Mouse (Mus musculus) heart, embryonic 14.5 days (tissue): Measurements from ENCODE around the gene Muc20. TPM values are rescaled to one million over a fixed set of nuclear protein-coding genes. Genes with fewer than 3 reads are reported as not detected.

ENCODE experiments used
- ATAC-seq: fragments of 200-750 bp; cut with Nextera tagmentation; 2 replicates; pipeline ENCODE4 v1.8.0; 2017; ENCODE audit warnings: low read depth, moderate TSS enrichment; ENCODE audit not compliant: insufficient number of reproducible peaks, insufficient read depth, low FRiP score
- H3K27ac ChIP-seq, 2 experiments: fragments of 200-500 bp in 1 of 2; fragments of 300-500 bp in 1 of 2; sonication (generic) in 1 of 2; replicated peaks in 1 of 2; 2 replicates each; pipeline ENCODE4 v1.5.1; 2012 to 2014; ENCODE audit warnings: low read depth in 2 of 2, low read length in 2 of 2, control low read depth in 1 of 2, mild to moderate bottlenecking in 1 of 2, mixed read lengths in 1 of 2; ENCODE audit not compliant: control insufficient read depth in 1 of 2, insufficient read depth in 1 of 2
- H3K27me3 ChIP-seq: fragments of 300-500 bp; sonication (generic); 2 replicates; pipeline ENCODE4 v1.6.1; 2014; ENCODE audit warnings: mild to moderate bottlenecking, low read length, control low read depth; ENCODE audit not compliant: control insufficient read depth, insufficient read depth
- H3K36me3 ChIP-seq: fragments of 300-500 bp; sonication (generic); 2 replicates; pipeline ENCODE4 v1.6.1; 2014; ENCODE audit warnings: mild to moderate bottlenecking, control low read depth, low read length, mixed read lengths; ENCODE audit not compliant: control insufficient read depth, insufficient read depth
- H3K4me1 ChIP-seq, 2 experiments: fragments of 200-500 bp in 1 of 2; fragments of 300-500 bp in 1 of 2; sonication (generic) in 1 of 2; 2 replicates each; pipeline ENCODE4 v1.6.1; 2012 to 2014; ENCODE audit warnings: low read length in 2 of 2, control low read depth in 1 of 2, mixed read lengths in 1 of 2; ENCODE audit not compliant: control insufficient read depth in 2 of 2, insufficient read depth in 2 of 2
- H3K4me2 ChIP-seq: fragments of 300-500 bp; sonication (generic); 2 replicates; pipeline ENCODE4 v1.6.1; 2014; ENCODE audit warnings: mild to moderate bottlenecking, low read length
- H3K4me3 ChIP-seq, 2 experiments: fragments of 200-500 bp in 1 of 2; fragments of 300-500 bp in 1 of 2; sonication (generic) in 1 of 2; 2 replicates each; pipeline ENCODE4 v1.5.1; 2012 to 2014; ENCODE audit warnings: low read length in 2 of 2, mild to moderate bottlenecking in 2 of 2, control low read depth in 1 of 2, low read depth in 1 of 2, moderate library complexity in 1 of 2; ENCODE audit not compliant: control insufficient read depth in 1 of 2, insufficient read depth in 1 of 2
- H3K9ac ChIP-seq: fragments of 300-500 bp; sonication (generic); 2 replicates; pipeline ENCODE4 v1.6.1; 2014; ENCODE audit warnings: mild to moderate bottlenecking, low read length
- H3K9me3 ChIP-seq: fragments of 300-500 bp; sonication (generic); 2 replicates; pipeline ENCODE4 v1.6.1; 2016; ENCODE audit warnings: low read length, control low read depth; ENCODE audit not compliant: control insufficient read depth
- WGBS: fragments of 180-500 bp; shearing (Covaris S2); extraction: QIAGEN DNeasy Blood & Tissue Kit; methylation state at CpG from one replicate; pipeline ENCODE4 v1.1.7; 2014; 5-methylcytosine and 5-hydroxymethylcytosine counted together
- polyA plus RNA-seq: library from polyadenylated mRNA; unstranded; fragments of >200 nt; fragmentation: Nextera tagmentation; extraction: Ambion mirVana; gene quantifications from 2 replicates; pipeline ENCODE4 v1.2.1, GENCODE M21; 2014

Muc20 gene
- polyA plus RNA-seq, 1 experiment from 2014 or later: 0.08 TPM

DNA sequence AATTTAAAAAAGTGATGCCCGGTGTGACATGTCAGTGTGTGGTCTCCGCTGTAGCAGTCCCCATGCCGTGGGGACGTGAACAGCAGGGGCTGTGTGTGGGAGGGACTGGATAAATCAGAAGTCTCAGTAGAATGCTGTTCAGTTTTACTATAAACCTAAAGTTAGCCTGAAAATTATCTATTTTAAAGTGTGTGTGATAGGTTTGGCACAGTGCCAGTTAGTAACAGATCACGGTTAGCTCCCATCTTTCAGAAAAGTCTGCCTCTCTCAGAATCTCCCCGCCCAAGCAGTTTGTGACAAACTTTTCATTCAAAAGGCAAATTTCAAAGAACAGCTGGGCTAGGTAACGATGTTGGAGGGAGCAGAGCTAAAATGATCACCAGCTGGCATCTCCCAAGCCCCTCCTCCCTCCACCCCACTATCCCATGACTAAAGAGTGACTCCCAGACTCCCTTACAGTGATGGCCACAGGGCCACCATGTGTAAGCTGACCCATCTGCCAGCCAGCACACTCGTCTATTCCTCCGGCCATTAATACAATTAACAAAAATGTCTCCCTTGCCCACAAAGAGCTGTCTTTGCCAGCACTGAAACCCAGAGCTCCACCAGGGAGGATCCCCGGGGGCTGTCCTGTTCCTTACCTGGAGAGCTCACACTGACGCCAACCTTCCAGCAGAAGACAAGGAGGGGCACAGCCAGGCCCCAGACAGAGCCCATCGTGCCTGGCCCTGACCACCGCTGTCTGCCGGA is 384 bp downstream of the Muc20 start:
- H3K4me2 ChIP-seq: no peak overlapping the region
- 76% methylated on average over 14 of the region's 14 CpGs for WGBS
- no peak overlapping the region for H3K9ac ChIP-seq
- ATAC-seq: no peak
- H3K27me3 ChIP-seq: no peaks in the 10 kb centered on the region
- no peak overlapping the region for H3K4me3 ChIP-seq
- no peaks in the 10 kb centered on the region for H3K36me3 ChIP-seq
- H3K4me1 ChIP-seq: peaks cover 15 to 16% of the 10 kb centered on the region in 2 experiments; a peak in 3 of 4 replicates
- H3K27ac ChIP-seq: no peak overlapping the region
- no peaks in the 10 kb centered on the region for H3K9me3 ChIP-seq

DNA sequence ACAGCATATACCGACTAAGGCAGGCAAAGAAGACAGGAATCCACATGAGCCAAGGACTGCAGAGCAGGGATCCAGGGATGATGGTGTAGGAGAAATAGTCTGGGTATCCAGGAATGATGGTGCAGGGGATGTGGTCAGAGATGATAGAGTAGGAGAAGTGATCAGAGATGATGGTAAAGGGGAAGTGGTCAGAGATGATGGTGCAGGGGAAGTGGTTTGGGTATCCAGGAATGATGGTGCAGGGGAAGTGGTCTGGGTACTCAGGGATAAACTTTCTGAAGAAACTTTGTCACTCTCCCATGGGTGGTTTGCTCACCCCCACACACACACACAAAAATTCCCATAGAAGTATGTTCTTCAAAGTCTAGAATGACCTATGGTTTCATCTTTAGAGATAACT is 2.1 kb downstream of the Muc20 start:
- H3K9ac ChIP-seq: no peak overlapping the region
- H3K27ac ChIP-seq: no peak overlapping the region
- H3K4me3 ChIP-seq: no peak overlapping the region
- ATAC-seq: no peak
- no peaks in the 10 kb centered on the region for H3K36me3 ChIP-seq
- WGBS: 84% methylated on average over 1 of the region's 1 CpGs
- H3K27me3 ChIP-seq: no peaks in the 10 kb centered on the region
- H3K4me2 ChIP-seq: no peak overlapping the region
- H3K9me3 ChIP-seq: no peaks in the 10 kb centered on the region
- H3K4me1 ChIP-seq: peaks cover 12 to 15% of the 10 kb centered on the region in 2 experiments; a peak in 2 of 4 replicates

DNA sequence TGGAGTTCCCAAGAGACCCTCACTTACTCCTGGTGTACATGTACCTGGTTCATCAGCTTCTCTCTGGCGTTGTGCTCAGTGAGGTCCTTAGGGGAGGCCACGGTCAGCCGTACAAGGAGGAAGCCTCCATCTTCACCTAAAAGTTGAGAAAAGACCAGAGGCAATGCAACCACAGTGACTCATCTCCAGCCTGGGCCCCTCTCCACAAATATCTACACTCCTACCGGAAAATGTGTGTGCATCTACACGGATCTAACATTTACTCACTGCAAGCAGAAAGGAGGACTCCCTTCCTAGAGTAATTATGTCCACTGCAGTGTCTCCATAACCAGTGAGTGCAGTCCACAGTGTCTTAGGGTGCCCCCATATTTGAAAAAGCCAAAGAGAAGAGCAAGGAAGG is 7.2 kb downstream of the Muc20 start:
- WGBS: 84% methylated on average over 5 of the region's 5 CpGs
- no peak overlapping the region for H3K27ac ChIP-seq
- H3K4me2 ChIP-seq: no peak overlapping the region
- H3K36me3 ChIP-seq: no peaks in the 10 kb centered on the region
- no peak for ATAC-seq
- peaks cover 6 to 9% of the 10 kb centered on the region in 2 experiments; a peak in 2 of 4 replicates for H3K4me1 ChIP-seq
- no peaks in the 10 kb centered on the region for H3K9me3 ChIP-seq
- H3K4me3 ChIP-seq: no peak overlapping the region
- H3K27me3 ChIP-seq: no peaks in the 10 kb centered on the region
- H3K9ac ChIP-seq: no peak overlapping the region

DNA sequence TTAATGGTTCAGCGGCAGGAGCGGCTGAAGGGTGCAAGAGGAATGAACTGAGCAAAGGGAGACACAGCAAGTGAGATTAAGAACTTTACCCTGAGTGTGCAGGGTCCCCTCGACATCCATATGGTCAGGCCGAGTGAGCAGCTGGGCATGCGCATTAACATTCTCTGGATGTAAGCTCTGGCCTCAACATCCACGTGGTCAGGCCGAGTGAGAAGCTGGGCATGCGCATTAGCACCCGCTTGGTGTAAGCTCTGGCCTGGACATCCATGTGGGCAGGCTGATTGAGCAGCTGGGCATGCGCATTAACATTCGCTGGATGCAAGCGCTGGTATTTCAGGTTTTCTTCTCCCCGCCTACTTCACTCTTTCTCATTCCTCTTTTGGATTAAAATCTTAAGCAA is 12.4 kb downstream of the Muc20 start:
- no peak for ATAC-seq
- 85% methylated on average over 13 of the region's 13 CpGs for WGBS
- H3K9ac ChIP-seq: no peak overlapping the region
- H3K9me3 ChIP-seq: no peaks in the 10 kb centered on the region
- H3K4me3 ChIP-seq: no peak overlapping the region
- H3K4me2 ChIP-seq: no peak overlapping the region
- H3K4me1 ChIP-seq: no peaks in the 10 kb centered on the region
- no peaks in the 10 kb centered on the region for H3K36me3 ChIP-seq
- no peaks in the 10 kb centered on the region for H3K27me3 ChIP-seq
- H3K27ac ChIP-seq: no peak overlapping the region

GRCm38 (mm10) chr16:32783324-32784062 is 13.7 kb downstream of the Muc20 start:
- Histone ChIP-seq H3K9me3 (no peaks in the 10 kb centered on the region), H3K27ac (no peak overlapping the region), H3K36me3 (no peaks in the 10 kb centered on the region), H3K4me2 (no peak overlapping the region), H3K27me3 (no peaks in the 10 kb centered on the region), H3K4me3 (no peak overlapping the region), H3K9ac (no peak overlapping the region), H3K4me1 (peaks cover 4 to 6% of the 10 kb centered on the region in 2 experiments)
- no peak for ATAC-seq
- 63% methylated on average over 5 of the region's 5 CpGs for WGBS

DNA sequence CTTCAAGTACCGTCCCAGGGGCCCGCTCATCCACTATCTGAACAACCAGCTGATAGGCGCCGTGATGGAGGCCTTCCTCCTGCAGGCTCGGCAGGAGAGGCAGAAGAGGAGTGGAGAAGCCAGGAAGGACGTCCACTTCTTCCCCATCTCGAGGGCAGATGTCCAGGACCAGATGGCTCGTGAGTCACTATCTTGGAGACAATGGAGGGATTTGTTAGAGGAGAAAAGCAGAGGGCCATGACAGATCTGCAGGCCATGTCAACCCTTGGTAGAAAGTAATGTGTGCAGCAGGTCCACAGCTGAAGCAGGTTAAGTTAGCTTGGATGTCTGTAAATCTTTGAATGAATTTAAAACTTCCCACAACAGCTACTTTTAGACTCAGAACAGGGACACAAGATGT is 18.3 kb downstream of the Muc20 start:
- no peak overlapping the region for H3K4me2 ChIP-seq
- peaks cover 4 to 8% of the 10 kb centered on the region in 2 experiments for H3K4me1 ChIP-seq
- H3K4me3 ChIP-seq: no peak overlapping the region
- H3K9ac ChIP-seq: no peak overlapping the region
- WGBS: 6% methylated on average over 8 of the region's 8 CpGs
- no peak for ATAC-seq
- no peaks in the 10 kb centered on the region for H3K36me3 ChIP-seq
- no peaks in the 10 kb centered on the region for H3K9me3 ChIP-seq
- H3K27ac ChIP-seq: no peak overlapping the region
- H3K27me3 ChIP-seq: no peaks in the 10 kb centered on the region

DNA sequence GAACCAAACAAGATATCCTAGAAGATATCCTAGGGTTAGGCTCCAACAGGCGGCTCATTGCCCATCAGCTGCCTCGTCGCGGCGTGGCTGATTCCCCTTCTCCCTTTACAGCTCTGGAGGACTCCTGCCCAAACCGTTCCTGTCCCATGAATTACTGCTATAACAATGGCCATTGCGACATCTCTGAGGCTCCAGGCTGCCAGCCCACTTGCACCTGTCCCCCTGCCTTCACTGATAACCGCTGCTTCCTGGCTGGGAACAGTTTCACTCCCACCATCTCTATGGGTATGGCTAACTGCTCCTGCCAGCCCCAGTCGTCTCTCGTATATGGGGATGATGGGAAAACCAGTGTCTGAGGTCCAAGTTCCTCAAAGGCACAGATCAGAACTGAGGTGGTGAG is 20.6 kb downstream of the Muc20 start:
- Histone ChIP-seq H3K9me3 (no peaks in the 10 kb centered on the region), H3K9ac (no peak overlapping the region), H3K4me1 (peaks cover 4 to 8% of the 10 kb centered on the region in 2 experiments), H3K27ac (no peak overlapping the region), H3K4me2 (no peak overlapping the region), H3K36me3 (no peaks in the 10 kb centered on the region), H3K4me3 (no peak overlapping the region), H3K27me3 (no peaks in the 10 kb centered on the region)
- no peak for ATAC-seq
- WGBS: 76% methylated on average over 10 of the region's 10 CpGs
